Mouse (Mus musculus): Measurements from ENCODE around the gene Itga9.

- TF ChIP-seq CTCF (IDR thresholded peaks at IDR 0.05; ENCODE audit: borderline replicate concordance, control insufficient read depth, extremely low read depth, insufficient read depth, low read length, poor library complexity) = no peak
- no peak for TF ChIP-seq POLR2A (IDR thresholded peaks at IDR 0.05; ENCODE audit: control insufficient read depth, extremely low read depth, insufficient read depth, low read length, poor library complexity)
Measured at GRCm38 (mm10) chr9:118608556-118608955, 2.1 kb downstream of the Itga9 start.

All from thymus, adult 2 months (tissue).